Mouse (Mus musculus): ENCODE data around the gene Tfpt. TPM values are rescaled to one million over a fixed set of nuclear protein-coding genes. Genes with fewer than 3 reads are reported as not detected.

The Tfpt gene
- 19.1 and 23.4 TPM in 2 replicates for polyA plus RNA-seq (2014; fragmentation: Nextera tagmentation; extraction: Ambion mirVana)

- Histone ChIP-seq H3K27me3 (replicated peaks; ENCODE audit: control insufficient read depth, insufficient read depth, low read length) (no peaks in the 10 kb centered on the region), H3K4me2 (ENCODE audit: low read length) (peak within 1 kb of the TSS; percentile 97), H3K36me3 (ENCODE audit: control insufficient read depth, insufficient read depth, low read length) (peaks cover 42% of the 10 kb centered on the region), H3K4me1 (replicated peaks; ENCODE audit: control insufficient read depth, insufficient read depth, low read length) (peaks cover 14% of the 10 kb centered on the region), H3K4me3 (ENCODE audit: low read depth, low read length) (peak within 1 kb of the TSS; percentile 68), H3K9me3 (ENCODE audit: control insufficient read depth, low read length) (no peaks in the 10 kb centered on the region), H3K9ac (ENCODE audit: low read length) (peak within 1 kb of the TSS; percentile 73), H3K27ac (ENCODE audit: low read depth) (peak within 1 kb of the TSS; percentile 67)
- 1% methylated on average over 47 of the region's 47 CpGs for WGBS
- DNase-seq (ENCODE audit: low spot score) = peak; percentile 98
- peak; percentile 90 for ATAC-seq (replicated peaks; ENCODE audit: low FRiP score, low TSS enrichment, low read depth)
These were observed at the start of gene Tfpt, which contains the start of gene Prpf31 for GRCm38 (mm10) chr7:3629543-3630477. Tfpt (minus strand) TSS chr7:3629929. Prpf31 (plus strand) TSS chr7:3629985.

GRCm38 (mm10) chr7:3677342-3677741 is 47.6 kb upstream of the Tfpt start, which contains the start of gene Tmc4:
Tmc4 (minus strand) TSS chr7:3677553.
- peak; percentile 63 for DNase-seq (ENCODE audit: low spot score)
- WGBS = 37% methylated on average over 9 of the region's 9 CpGs
- peak within 1 kb of the TSS; percentile 44 for H3K9ac ChIP-seq (ENCODE audit: low read length)
- peak within 1 kb of the TSS; percentile 31 for H3K4me3 ChIP-seq (ENCODE audit: low read depth, low read length)
- ATAC-seq (replicated peaks; ENCODE audit: low FRiP score, low TSS enrichment, low read depth) = peak; percentile 77
- peaks cover 23% of the 10 kb centered on the region for H3K36me3 ChIP-seq (ENCODE audit: control insufficient read depth, insufficient read depth, low read length)
- H3K9me3 ChIP-seq (ENCODE audit: control insufficient read depth, low read length) = no peaks in the 10 kb centered on the region
- H3K27ac ChIP-seq (ENCODE audit: low read depth) = no peak within 1 kb of the TSS
- peak within 1 kb of the TSS; percentile 31 for H3K4me2 ChIP-seq (ENCODE audit: low read length)
- no peaks in the 10 kb centered on the region for H3K4me1 ChIP-seq (replicated peaks; ENCODE audit: control insufficient read depth, insufficient read depth, low read length)
- no peaks in the 10 kb centered on the region for H3K27me3 ChIP-seq (replicated peaks; ENCODE audit: control insufficient read depth, insufficient read depth, low read length)

GRCm38 (mm10) chr7:3676371-3676770 is 46.6 kb upstream of the Tfpt start:
- peak overlapping the region; percentile 31 for H3K4me2 ChIP-seq (ENCODE audit: low read length)
- no peak overlapping the region for H3K27ac ChIP-seq (ENCODE audit: low read depth)
- H3K27me3 ChIP-seq (replicated peaks; ENCODE audit: control insufficient read depth, insufficient read depth, low read length) = no peaks in the 10 kb centered on the region
- peak overlapping the region; percentile 44 for H3K9ac ChIP-seq (ENCODE audit: low read length)
- no peaks in the 10 kb centered on the region for H3K4me1 ChIP-seq (replicated peaks; ENCODE audit: control insufficient read depth, insufficient read depth, low read length)
- H3K4me3 ChIP-seq (ENCODE audit: low read depth, low read length) = peak overlapping the region; percentile 31
- peaks cover 20% of the 10 kb centered on the region for H3K36me3 ChIP-seq (ENCODE audit: control insufficient read depth, insufficient read depth, low read length)
- WGBS = 82% methylated on average over 12 of the region's 12 CpGs
- ATAC-seq (replicated peaks; ENCODE audit: low FRiP score, low TSS enrichment, low read depth) (no peak), DNase-seq (ENCODE audit: low spot score) (no peak)
- H3K9me3 ChIP-seq (ENCODE audit: control insufficient read depth, low read length) = no peaks in the 10 kb centered on the region

- no peaks in the 10 kb centered on the region for H3K27me3 ChIP-seq (replicated peaks; ENCODE audit: control insufficient read depth, insufficient read depth, low read length)
- no peak overlapping the region for H3K27ac ChIP-seq (ENCODE audit: low read depth)
- ATAC-seq (replicated peaks; ENCODE audit: low FRiP score, low TSS enrichment, low read depth) (no peak), DNase-seq (ENCODE audit: low spot score) (no peak)
- 82% methylated on average over 3 of the region's 3 CpGs for WGBS
- H3K4me2 ChIP-seq (ENCODE audit: low read length) = no peak overlapping the region
- H3K9ac ChIP-seq (ENCODE audit: low read length) = no peak overlapping the region
- H3K4me1 ChIP-seq (replicated peaks; ENCODE audit: control insufficient read depth, insufficient read depth, low read length) = no peaks in the 10 kb centered on the region
- H3K9me3 ChIP-seq (ENCODE audit: control insufficient read depth, low read length) = no peaks in the 10 kb centered on the region
- peaks cover 16% of the 10 kb centered on the region for H3K36me3 ChIP-seq (ENCODE audit: control insufficient read depth, insufficient read depth, low read length)
- H3K4me3 ChIP-seq (ENCODE audit: low read depth, low read length) = no peak overlapping the region
These were observed 45.5 kb upstream of the Tfpt start for GRCm38 (mm10) chr7:3675228-3675548.

GRCm38 (mm10) chr7:3674507-3675227 is 44.9 kb upstream of the Tfpt start:
- Histone ChIP-seq H3K4me2 (ENCODE audit: low read length) (no peak overlapping the region), H3K4me3 (ENCODE audit: low read depth, low read length) (no peak overlapping the region), H3K27ac (ENCODE audit: low read depth) (no peak overlapping the region), H3K9me3 (ENCODE audit: control insufficient read depth, low read length) (no peaks in the 10 kb centered on the region), H3K9ac (ENCODE audit: low read length) (no peak overlapping the region), H3K4me1 (replicated peaks; ENCODE audit: control insufficient read depth, insufficient read depth, low read length) (no peaks in the 10 kb centered on the region), H3K27me3 (replicated peaks; ENCODE audit: control insufficient read depth, insufficient read depth, low read length) (no peaks in the 10 kb centered on the region), H3K36me3 (ENCODE audit: control insufficient read depth, insufficient read depth, low read length) (peaks cover 16% of the 10 kb centered on the region)
- ATAC-seq (replicated peaks; ENCODE audit: low FRiP score, low TSS enrichment, low read depth) (peak; percentile 68), DNase-seq (ENCODE audit: low spot score) (peak; percentile 83)
- WGBS = 71% methylated on average over 10 of the region's 10 CpGs

- peak overlapping the region; percentile 12; the same call in 1 of the 2 replicates for H3K9ac ChIP-seq (ENCODE audit: low read length)
- 13% methylated on average over 14 of the region's 14 CpGs for WGBS
- H3K36me3 ChIP-seq (ENCODE audit: control insufficient read depth, insufficient read depth, low read length) = peaks cover 14% of the 10 kb centered on the region
- H3K4me2 ChIP-seq (ENCODE audit: low read length) = peak overlapping the region; percentile 33
- H3K4me1 ChIP-seq (replicated peaks; ENCODE audit: control insufficient read depth, insufficient read depth, low read length) = peaks cover 12% of the 10 kb centered on the region
- H3K9me3 ChIP-seq (ENCODE audit: control insufficient read depth, low read length) = no peaks in the 10 kb centered on the region
- peak overlapping the region; percentile 14; the same call in 1 of the 2 replicates for H3K27ac ChIP-seq (ENCODE audit: low read depth)
- DNase-seq (ENCODE audit: low spot score) (peak; percentile 58), ATAC-seq (replicated peaks; ENCODE audit: low FRiP score, low TSS enrichment, low read depth) (0 out of 2 replicates have a peak, but pooled peaks have one; percentile 17)
- H3K4me3 ChIP-seq (ENCODE audit: low read depth, low read length) = peak overlapping the region; percentile 16; the same call in 1 of the 2 replicates
- H3K27me3 ChIP-seq (replicated peaks; ENCODE audit: control insufficient read depth, insufficient read depth, low read length) = no peaks in the 10 kb centered on the region
These were observed 37.2 kb upstream of the Tfpt start for GRCm38 (mm10) chr7:3666921-3667391.

GRCm38 (mm10) chr7:3665215-3666114 is 35.7 kb upstream of the Tfpt start, which contains the start of gene Leng1:
Leng1 (minus strand) TSS chr7:3665840.
- peak within 1 kb of the TSS; percentile 85 for H3K27ac ChIP-seq (ENCODE audit: low read depth)
- ATAC-seq (replicated peaks; ENCODE audit: low FRiP score, low TSS enrichment, low read depth) = peak; percentile 96

More at GRCm38 (mm10) chr7:3665215-3666114, 35.7 kb upstream of the Tfpt start, which contains the start of gene Leng1:
- DNase-seq (ENCODE audit: low spot score) = peak; percentile 95
- peak within 1 kb of the TSS; percentile 76 for H3K4me3 ChIP-seq (ENCODE audit: low read depth, low read length)
- WGBS = 3% methylated on average over 45 of the region's 45 CpGs
- H3K27me3 ChIP-seq (replicated peaks; ENCODE audit: control insufficient read depth, insufficient read depth, low read length) = no peaks in the 10 kb centered on the region
- H3K4me1 ChIP-seq (replicated peaks; ENCODE audit: control insufficient read depth, insufficient read depth, low read length) = peaks cover 12% of the 10 kb centered on the region
- H3K36me3 ChIP-seq (ENCODE audit: control insufficient read depth, insufficient read depth, low read length) = peaks cover 29% of the 10 kb centered on the region
- no peaks in the 10 kb centered on the region for H3K9me3 ChIP-seq (ENCODE audit: control insufficient read depth, low read length)
- H3K9ac ChIP-seq (ENCODE audit: low read length) = peak within 1 kb of the TSS; percentile 79
- peak within 1 kb of the TSS; percentile 57 for H3K4me2 ChIP-seq (ENCODE audit: low read length)

Measured in intestine, embryonic 14.5 days (tissue).